Mouse (Mus musculus): ENCODE results near the gene Gng12. TPM values are rescaled to one million over a fixed set of nuclear protein-coding genes. Genes with fewer than 3 reads are reported as not detected.
"Not testable (repeated sequence)": the region's sequence is repeated elsewhere in the genome, so short reads cannot be mapped to it uniquely, and the experiment has no call there.

The Gng12 gene
- total RNA-seq, 2 experiments from 2014 or later = 40.6 to 42.9 TPM

GRCm38 (mm10) chr6:66955089-66955657 lies 59.0 kb downstream of the Gng12 start:
- DNase-seq = peak; percentile 39

- DNase-seq = no peak
Observed at GRCm38 (mm10) chr6:66958466-66959235, 62.5 kb downstream of the Gng12 start.

DNA sequence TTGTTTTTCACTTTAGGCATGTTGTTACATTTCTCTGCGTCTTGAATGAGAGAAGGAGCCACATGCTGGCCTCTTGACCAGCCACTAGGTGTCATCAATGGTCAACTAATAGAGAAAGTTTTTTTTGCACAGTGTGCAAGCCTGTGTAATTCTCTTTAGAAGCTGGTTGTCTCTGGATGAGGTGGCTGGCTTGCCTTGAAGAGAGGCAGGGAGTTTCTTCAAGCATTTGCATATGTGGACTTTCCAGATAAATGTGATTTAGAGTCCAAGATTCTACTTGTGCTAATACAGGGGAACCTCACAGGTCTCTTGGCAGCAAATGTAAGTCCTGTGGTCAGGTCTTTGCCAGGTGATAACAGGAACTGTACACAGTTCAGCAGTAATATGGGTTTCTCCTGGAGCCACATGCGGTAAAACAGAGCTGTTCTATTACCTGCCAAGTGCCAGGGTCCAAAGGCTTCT lies 66.4 kb downstream of the Gng12 start:
- peak; percentile 36 for DNase-seq

DNA sequence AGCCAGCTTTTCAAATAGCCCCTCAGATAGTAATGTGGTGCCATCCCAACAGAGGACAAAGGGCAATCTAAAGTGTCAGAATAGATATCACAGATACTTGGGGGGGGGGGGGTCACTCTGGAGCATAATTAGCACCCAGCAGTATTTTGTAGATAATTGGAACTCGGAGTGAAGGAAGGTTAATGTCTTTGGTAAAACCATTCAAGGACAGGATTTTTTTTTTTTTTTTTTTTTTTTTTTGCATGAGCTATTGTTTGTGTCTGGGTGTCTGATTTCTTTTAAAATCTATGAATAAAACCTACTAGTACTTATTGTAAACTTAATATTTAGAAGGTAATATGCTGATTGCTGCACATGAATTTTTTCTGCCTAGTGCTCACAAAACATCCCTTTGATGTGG lies 66.9 kb downstream of the Gng12 start:
- DNase-seq = no peak

GRCm38 (mm10) chr6:66963651-66964050 lies 67.5 kb downstream of the Gng12 start:
- DNase-seq = not testable (repeated sequence)

DNA sequence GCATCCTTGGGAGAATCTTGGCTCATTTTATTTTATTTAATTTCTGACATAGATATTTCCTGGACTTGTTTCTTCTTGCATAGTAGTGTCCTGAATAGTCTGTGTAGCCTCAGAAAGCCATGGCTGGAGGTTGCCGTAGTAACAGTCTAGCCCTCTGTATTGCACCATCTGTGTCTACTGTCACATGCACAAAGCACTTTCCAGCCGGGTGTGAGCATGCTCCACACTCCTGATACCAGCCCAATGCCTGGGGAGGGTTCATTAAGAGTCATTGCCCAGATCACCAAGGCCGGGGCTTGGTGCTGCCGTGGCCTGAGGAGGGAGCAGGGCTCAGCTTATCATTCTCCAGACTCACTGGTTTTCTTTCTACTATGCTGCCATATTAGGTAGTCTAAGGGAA lies 68.0 kb downstream of the Gng12 start:
- no peak for DNase-seq

- no peak for DNase-seq
Observed at GRCm38 (mm10) chr6:66965203-66965602, 69.0 kb downstream of the Gng12 start.

DNA sequence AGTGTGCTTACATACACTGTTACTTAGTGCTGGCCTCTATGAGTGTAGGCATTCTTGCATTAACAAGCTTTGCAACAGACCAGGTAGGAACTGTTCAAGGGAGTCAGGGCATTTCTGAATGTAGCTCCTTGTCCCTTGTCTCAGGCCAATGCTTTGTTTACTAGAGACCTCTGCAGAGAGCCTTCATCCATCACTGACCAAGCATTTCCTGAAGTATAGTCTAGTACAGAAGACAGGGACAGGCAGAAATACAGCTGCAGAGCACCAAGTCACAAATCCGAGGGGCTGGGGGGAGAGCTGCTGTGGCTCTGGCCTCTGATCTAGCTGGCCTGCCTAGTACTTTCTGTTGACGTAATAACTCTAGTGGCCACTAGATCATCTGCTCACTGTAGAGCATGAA lies 71.6 kb downstream of the Gng12 start:
- no peak for DNase-seq

DNA sequence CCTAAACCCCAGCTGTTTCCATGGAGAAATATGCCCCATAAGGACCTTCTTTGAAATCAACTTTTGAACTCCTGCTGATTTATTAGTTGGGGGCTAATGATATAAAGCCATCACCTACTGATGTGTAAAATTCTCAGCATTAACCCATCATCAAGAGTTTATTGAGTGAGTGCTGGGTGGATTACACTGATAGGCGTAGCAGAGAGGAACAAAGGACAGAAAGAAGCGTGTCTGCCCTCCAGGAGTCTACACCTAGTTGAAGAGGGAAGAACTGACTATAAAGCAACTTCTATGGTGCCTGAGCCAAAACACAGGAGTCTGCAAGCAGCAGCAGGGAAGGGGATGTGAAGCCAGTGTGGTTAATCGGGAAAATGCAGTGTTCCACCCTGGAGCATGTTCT lies 73.2 kb downstream of the Gng12 start:
- DNase-seq = no peak

GRCm38 (mm10) chr6:66972300-66972699 lies 76.1 kb downstream of the Gng12 start:
- DNase-seq = no peak

- no peak for DNase-seq
Observed at GRCm38 (mm10) chr6:66973180-66973579, 77.0 kb downstream of the Gng12 start.

GRCm38 (mm10) chr6:66975522-66975921 lies 79.3 kb downstream of the Gng12 start:
- DNase-seq = no peak

- no peak for DNase-seq
Observed at GRCm38 (mm10) chr6:66979197-66979596, 83.0 kb downstream of the Gng12 start.

DNA sequence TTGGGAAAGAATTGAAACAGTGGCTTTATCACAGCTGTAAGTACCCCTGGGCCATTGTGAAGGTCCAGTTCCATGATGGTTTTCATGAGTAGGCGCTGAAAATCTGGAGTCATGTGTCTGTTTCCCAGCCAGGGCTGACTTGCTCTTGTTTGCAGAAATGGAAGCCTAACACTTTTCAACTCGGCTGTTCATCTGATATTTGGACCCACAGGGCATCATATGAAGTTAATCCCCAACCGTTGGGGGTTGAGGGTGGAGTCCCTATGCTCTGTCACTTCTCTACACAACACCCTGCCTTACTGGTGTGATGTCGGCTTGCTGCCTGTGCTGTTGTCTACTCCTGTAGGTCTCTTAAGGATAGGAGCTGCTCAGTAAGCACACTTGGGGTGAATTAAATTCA lies 83.8 kb downstream of the Gng12 start:
- no peak for DNase-seq

DNA sequence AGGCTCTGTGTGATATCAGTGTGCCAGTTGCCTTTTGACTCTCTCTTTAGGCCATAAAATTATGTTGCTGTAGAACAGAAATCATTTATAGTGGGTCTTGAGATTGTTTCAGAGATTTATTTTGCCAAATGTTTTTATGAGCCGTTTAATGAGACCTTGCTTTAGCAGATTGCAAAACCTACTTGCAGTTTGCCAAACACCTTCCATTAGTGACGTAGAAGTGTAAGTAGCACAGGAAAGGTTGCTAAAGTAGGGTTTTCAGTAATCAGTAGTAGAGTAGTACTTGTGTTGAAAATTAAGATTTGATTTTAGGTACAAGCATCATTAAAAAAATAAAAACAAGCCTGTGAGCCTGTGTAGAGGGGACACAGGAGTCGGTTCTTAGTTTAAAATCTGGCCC lies 85.2 kb downstream of the Gng12 start:
- DNase-seq = no peak

- peak; percentile 49 for DNase-seq
Observed at GRCm38 (mm10) chr6:66981864-66982263, 85.7 kb downstream of the Gng12 start.

DNA sequence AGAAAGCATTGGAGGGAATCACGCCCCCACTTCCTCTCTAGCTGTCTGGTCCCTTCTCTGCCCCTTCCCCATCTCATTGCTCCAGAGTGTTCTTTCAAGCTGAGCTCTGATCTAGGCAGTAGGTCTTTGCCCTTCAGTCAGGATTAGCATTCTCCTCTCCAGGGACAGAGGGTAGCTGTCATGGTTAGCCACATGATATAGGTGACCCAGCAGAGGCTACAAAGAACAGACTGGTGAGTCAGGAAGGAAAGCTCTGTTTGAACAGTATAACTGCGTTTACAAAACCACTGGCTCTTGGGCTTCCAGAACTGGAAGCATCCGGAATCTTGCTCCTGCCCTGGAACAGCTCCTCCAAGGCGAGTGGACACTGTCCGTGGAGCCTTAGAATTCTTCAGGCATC lies 87.9 kb downstream of the Gng12 start:
- no peak for DNase-seq

DNA sequence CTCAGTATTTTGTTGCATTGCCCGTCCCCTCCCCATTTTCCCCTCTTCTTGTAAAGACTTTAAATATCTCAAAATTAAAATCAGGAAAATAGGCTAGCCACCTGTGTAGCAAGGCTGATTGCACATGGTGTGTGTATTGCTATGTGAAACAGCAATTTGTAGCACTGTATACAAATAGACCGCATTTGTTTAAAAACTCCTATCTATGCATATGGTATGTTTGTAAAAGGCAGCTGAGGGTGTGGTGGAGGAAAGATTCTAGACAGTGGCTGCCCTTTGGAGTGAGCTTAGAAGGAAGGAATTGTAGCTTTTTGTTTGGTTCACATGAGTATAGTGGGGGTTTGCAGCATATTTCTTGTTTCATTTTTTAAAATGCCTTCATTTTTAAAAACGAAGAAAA lies 88.5 kb downstream of the Gng12 start:
- no peak for DNase-seq

DNA sequence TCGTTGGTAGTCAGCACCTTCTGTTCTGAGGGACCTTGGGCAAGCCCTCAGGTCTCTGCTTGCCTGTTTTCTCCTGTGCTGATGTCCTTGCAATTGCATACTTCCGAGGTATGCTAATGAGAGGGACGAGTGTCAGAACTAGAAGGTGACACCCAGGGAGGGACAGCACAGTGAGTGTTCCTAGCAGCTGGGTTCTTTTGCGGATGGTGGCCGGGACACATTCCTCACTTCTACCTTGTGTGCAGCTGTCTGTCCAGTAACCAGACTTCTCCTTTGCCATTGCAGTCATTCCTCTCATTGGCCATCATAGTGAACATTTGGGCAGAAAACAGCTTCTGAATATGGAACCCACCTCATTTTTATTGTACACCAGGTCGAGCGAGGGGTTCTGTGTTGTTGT lies 89.3 kb downstream of the Gng12 start:
- no peak for DNase-seq

DNA sequence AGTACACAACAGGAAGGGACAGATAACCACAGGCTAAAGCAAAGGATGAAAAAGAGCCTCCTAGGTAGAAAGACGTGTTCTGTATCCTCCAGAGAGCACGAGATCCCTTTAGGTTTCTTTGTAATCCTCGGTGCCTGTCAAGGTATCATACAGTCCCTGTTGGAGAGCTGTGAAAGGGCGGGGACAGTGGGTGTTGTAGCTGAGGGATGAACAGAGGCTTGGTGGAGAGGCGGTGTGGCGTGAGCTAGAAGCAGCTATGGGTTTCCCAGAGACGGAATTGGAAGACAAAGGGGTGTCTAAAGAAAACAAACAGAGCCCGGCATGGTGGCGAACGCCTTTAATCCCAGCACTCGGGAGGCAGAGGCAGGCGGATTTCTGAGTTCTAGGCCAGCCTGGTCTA lies 89.9 kb downstream of the Gng12 start:
- no peak for DNase-seq

- DNase-seq = peak; percentile 50
Observed at GRCm38 (mm10) chr6:66987643-66988042, 91.4 kb downstream of the Gng12 start.

DNA sequence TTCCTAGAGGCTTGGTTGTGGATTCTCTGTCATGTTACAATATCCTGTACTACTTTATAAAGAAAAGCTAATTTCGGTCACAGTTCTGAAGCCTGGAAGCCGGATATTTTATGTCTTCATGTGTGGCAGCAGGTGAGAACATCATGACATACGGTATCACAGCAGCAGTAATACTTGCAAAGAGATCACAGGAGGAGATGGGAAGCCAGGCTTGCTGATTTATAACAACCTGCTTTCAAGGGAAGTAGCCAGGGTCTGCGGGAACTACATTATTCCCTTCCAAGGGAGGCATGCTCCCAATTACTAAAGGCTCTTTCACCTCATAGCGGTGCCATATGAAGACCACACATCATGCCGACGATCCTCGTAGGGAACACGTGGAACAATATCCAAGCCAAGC lies 92.2 kb downstream of the Gng12 start:
- DNase-seq = no peak

GRCm38 (mm10) chr6:66989037-66989436 lies 92.8 kb downstream of the Gng12 start:
- no peak for DNase-seq

GRCm38 (mm10) chr6:66989518-66989917 lies 93.3 kb downstream of the Gng12 start:
- DNase-seq = no peak

Measured in gastrocnemius, postnatal 10 days (tissue).